Mouse (Mus musculus): ENCODE measurements around the gene Pgap1.

Gene Pgap1

GRCm38 (mm10) chr1:54468662-54469061, 88.8 kb downstream of the Pgap1 start:
- H3K27me3 ChIP-seq (ENCODE audit: control insufficient read depth, insufficient read depth, low read length, poor library complexity, severe bottlenecking), result no peaks in the 10 kb centered on the region
- no peak for DNase-seq (ENCODE audit: low read depth, low spot score)
- H3K36me3 ChIP-seq (ENCODE audit: control insufficient read depth, insufficient read depth, low read length, poor library complexity, severe bottlenecking), result no peaks in the 10 kb centered on the region

DNA sequence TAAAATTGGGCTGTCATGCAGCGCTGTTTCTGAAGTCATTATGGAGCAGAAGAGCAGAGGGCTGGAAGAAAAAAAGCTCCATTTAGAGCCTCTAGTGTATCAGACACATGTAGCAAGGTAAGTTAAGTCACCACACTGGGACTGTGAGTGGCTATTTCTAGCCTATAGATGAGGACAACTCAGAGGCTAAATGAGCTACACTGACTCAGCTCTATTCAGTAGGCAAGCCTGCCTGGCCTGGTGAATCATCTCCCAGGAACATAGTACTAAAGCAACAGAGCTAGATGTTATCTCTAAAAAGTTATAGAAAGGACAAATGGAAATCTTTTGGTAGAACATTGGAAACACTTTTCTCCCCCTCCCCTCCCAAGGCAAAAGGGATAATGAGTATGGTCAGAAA, 90.1 kb downstream of the Pgap1 start:
- Histone ChIP-seq H3K36me3 (ENCODE audit: control insufficient read depth, insufficient read depth, low read length, poor library complexity, severe bottlenecking) (no peaks in the 10 kb centered on the region), H3K27me3 (ENCODE audit: control insufficient read depth, insufficient read depth, low read length, poor library complexity, severe bottlenecking) (no peaks in the 10 kb centered on the region)
- DNase-seq (ENCODE audit: low read depth, low spot score), result no peak

- no peaks in the 10 kb centered on the region for H3K27me3 ChIP-seq (ENCODE audit: control insufficient read depth, insufficient read depth, low read length, poor library complexity, severe bottlenecking)
- H3K36me3 ChIP-seq (ENCODE audit: control insufficient read depth, insufficient read depth, low read length, poor library complexity, severe bottlenecking), result no peaks in the 10 kb centered on the region
- no peak for DNase-seq (ENCODE audit: low read depth, low spot score)
Observed at GRCm38 (mm10) chr1:54452116-54452515, 105.4 kb downstream of the Pgap1 start.

GRCm38 (mm10) chr1:54448833-54449232, 108.7 kb downstream of the Pgap1 start:
- Histone ChIP-seq H3K36me3 (ENCODE audit: control insufficient read depth, insufficient read depth, low read length, poor library complexity, severe bottlenecking) (no peaks in the 10 kb centered on the region), H3K27me3 (ENCODE audit: control insufficient read depth, insufficient read depth, low read length, poor library complexity, severe bottlenecking) (no peaks in the 10 kb centered on the region)
- no peak for DNase-seq (ENCODE audit: low read depth, low spot score)

GRCm38 (mm10) chr1:54443641-54444040, 113.8 kb downstream of the Pgap1 start:
- Histone ChIP-seq H3K36me3 (ENCODE audit: control insufficient read depth, insufficient read depth, low read length, poor library complexity, severe bottlenecking) (no peaks in the 10 kb centered on the region), H3K27me3 (ENCODE audit: control insufficient read depth, insufficient read depth, low read length, poor library complexity, severe bottlenecking) (no peaks in the 10 kb centered on the region; the same call in 1 of the 2 replicates)
- no peak for DNase-seq (ENCODE audit: low read depth, low spot score)

DNA sequence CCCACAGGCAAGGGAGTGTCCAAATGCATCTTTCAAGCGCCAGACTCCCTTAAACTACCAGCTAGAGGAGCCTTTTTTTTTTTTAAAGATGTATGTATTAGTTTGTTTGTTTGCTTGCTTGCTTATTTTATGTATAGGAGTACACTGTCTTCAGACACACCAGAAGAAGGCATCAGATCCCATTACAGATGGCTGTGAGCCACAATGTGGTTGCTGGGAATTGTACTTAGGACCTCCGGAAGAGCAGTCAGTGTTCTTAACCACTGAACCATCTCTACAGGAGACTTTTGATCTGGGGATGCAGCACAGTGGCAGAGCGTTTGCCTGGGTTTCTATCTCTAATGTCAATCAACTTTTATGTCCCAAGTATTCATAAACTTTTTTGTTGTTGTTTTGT, 118.4 kb downstream of the Pgap1 start:
- no peaks in the 10 kb centered on the region for H3K36me3 ChIP-seq (ENCODE audit: control insufficient read depth, insufficient read depth, low read length, poor library complexity, severe bottlenecking)
- H3K27me3 ChIP-seq (ENCODE audit: control insufficient read depth, insufficient read depth, low read length, poor library complexity, severe bottlenecking), result no peaks in the 10 kb centered on the region; the same call in 1 of the 2 replicates
- peak; percentile 4 for DNase-seq (ENCODE audit: low read depth, low spot score)

DNA sequence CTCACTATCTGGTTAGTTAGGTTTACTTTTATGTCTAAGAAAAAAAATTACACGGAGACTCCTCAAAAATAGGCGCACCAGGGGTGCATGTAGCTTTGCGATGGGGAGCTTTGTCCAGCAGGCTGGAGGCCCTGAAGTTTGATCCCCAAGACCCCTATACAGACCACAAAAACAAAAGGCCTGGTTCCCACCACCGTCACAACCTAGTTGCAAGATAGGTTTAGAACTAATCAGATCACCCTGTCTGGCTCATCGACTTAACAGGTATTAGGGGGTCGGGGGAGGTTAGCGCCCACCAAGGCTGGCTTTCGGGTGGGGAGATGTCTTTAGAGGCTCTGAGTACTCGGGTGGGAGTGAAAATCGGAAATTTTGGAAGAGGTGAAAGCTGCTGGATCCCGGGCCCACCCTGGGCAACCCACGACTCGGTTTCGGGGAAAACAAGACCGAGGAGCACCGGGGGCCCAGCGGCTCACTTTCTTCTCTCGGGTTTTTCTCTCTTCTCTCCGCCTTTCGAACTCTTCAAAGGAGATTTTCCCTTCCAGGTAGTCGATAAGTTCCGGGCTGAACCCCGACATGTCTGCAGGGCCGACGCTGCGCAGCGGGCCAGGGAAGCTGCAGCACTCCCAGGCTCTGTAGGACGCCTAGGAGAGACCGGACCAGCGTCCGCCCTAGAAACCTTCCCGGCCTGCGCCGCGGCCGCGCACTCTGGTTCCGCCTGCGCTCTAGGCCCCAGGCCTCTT, 119.0 kb downstream of the Pgap1 start, which contains the start of gene Gtf3c3:
Gtf3c3 (minus strand) TSS at position 632 of the 740 bp plus-strand sequence.
- H3K27me3 ChIP-seq (ENCODE audit: control insufficient read depth, insufficient read depth, low read length, poor library complexity, severe bottlenecking), result no peaks in the 10 kb centered on the region; the same call in 1 of the 2 replicates
- DNase-seq (ENCODE audit: low read depth, low spot score), result peak; percentile 79
- peaks cover 2% of the 10 kb centered on the region; the same call in 1 of the 2 replicates for H3K36me3 ChIP-seq (ENCODE audit: control insufficient read depth, insufficient read depth, low read length, poor library complexity, severe bottlenecking)
